Mouse (Mus musculus) spleen, adult 12 weeks (tissue): ENCODE measurements around the gene Faf1.
A peak's percentile ranks its signal among the peaks of the same experiment; 100 is the strongest.

Experiments
- DNase-seq: peaks from one replicate; pipeline ENCODE4 v3.0.0; 2022; ENCODE audit warnings: low spot score

The Faf1 gene

GRCm38 (mm10) chr4:109676218-109677215, at the start of gene Faf1:
Faf1 (plus strand) TSS chr4:109676588.
- peak; percentile 97 for DNase-seq

- DNase-seq, result no peak
Observed at GRCm38 (mm10) chr4:109630215-109630614, 46.2 kb upstream of the Faf1 start.

GRCm38 (mm10) chr4:109631029-109631428, 45.4 kb upstream of the Faf1 start:
- DNase-seq, result no peak

- peak; percentile 15 for DNase-seq
Observed at GRCm38 (mm10) chr4:109634971-109635370, 41.4 kb upstream of the Faf1 start.

GRCm38 (mm10) chr4:109639356-109639755, 37.0 kb upstream of the Faf1 start:
- DNase-seq, result no peak

- no peak for DNase-seq
Observed at GRCm38 (mm10) chr4:109640141-109640540, 36.2 kb upstream of the Faf1 start.

- DNase-seq, result no peak
Observed at GRCm38 (mm10) chr4:109641451-109641850, 34.9 kb upstream of the Faf1 start.

- DNase-seq, result no peak
Observed at GRCm38 (mm10) chr4:109647281-109647680, 29.1 kb upstream of the Faf1 start.

GRCm38 (mm10) chr4:109649331-109649730, 27.1 kb upstream of the Faf1 start:
- no peak for DNase-seq

GRCm38 (mm10) chr4:109653251-109653650, 23.1 kb upstream of the Faf1 start:
- DNase-seq, result no peak

- no peak for DNase-seq
Observed at GRCm38 (mm10) chr4:109654701-109655100, 21.7 kb upstream of the Faf1 start.

- DNase-seq, result no peak
Observed at GRCm38 (mm10) chr4:109655738-109656137, 20.6 kb upstream of the Faf1 start.

- DNase-seq, result no peak
Observed at GRCm38 (mm10) chr4:109656301-109656700, 20.1 kb upstream of the Faf1 start.

GRCm38 (mm10) chr4:109657021-109657850, 19.2 kb upstream of the Faf1 start:
- DNase-seq, result peak; percentile 23

- no peak for DNase-seq
Observed at GRCm38 (mm10) chr4:109657851-109658500, 18.4 kb upstream of the Faf1 start.

GRCm38 (mm10) chr4:109658826-109659225, 17.6 kb upstream of the Faf1 start:
- no peak for DNase-seq

GRCm38 (mm10) chr4:109659571-109659970, 16.8 kb upstream of the Faf1 start:
- DNase-seq, result no peak

- no peak for DNase-seq
Observed at GRCm38 (mm10) chr4:109660568-109660967, 15.8 kb upstream of the Faf1 start.

GRCm38 (mm10) chr4:109661183-109661582, 15.2 kb upstream of the Faf1 start:
- no peak for DNase-seq

- no peak for DNase-seq
Observed at GRCm38 (mm10) chr4:109662271-109662670, 14.1 kb upstream of the Faf1 start.

GRCm38 (mm10) chr4:109664091-109664490, 12.3 kb upstream of the Faf1 start:
- no peak for DNase-seq
